Mouse (Mus musculus): ENCODE measurements at regions not wholly inside any gene's neighbourhood (a gene's known extent, or its start where the extent isn't known, plus 50 kb on each side); places are given as distances from the start of the nearest gene placed in this dataset.

- no peak for DNase-seq (ENCODE audit: low spot score)
Observed at GRCm38 (mm10) chr6:14298167-14298566, 426.8 kb upstream of the 2610001J05Rik start.

GRCm38 (mm10) chr6:14297428-14297827 lies 426.1 kb upstream of the 2610001J05Rik start:
- DNase-seq (ENCODE audit: low spot score) = peak; percentile 4

GRCm38 (mm10) chr6:14290843-14291242 lies 419.5 kb upstream of the 2610001J05Rik start:
- DNase-seq (ENCODE audit: low spot score) = no peak

DNA sequence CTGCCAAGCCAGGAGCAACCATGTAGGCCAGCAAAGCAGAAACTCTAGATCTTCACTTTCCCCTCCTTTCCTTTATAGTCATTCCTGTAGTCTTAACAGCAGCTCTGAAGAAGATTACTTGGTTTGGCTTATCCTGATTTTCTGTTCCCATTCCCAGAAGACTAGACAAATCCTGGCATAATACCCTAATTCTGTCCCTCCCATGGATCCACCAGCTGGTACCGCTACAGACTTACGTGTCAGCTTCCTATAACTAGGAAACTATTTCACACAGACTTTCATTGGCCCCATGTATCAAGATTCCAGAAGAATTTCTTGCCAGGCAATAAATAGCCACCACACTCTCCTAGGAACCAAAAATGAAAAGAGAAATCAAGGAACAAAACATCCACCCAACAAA lies 410.2 kb upstream of the 2610001J05Rik start:
- DNase-seq (ENCODE audit: low spot score) = no peak

GRCm38 (mm10) chr6:14261941-14262340 lies 390.6 kb upstream of the 2610001J05Rik start:
- DNase-seq (ENCODE audit: low spot score) = no peak

DNA sequence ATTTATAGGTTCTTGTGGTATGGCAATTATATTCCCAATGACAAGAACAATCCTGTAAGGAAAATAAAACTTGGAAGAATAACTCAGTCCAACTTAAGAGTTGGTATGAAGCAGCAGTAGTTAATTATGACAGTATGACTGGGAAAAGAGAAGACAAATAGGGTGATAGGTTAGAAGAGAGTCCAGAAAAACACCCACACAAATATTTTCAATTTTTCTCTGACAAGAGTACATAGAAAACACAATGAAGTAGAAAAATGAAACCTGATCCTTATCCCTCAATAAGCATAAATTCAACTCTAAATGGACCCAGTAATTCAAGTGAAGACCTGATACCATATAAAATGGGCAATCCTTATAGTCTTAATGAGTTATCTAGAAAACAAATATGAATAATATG lies 369.0 kb upstream of the 2610001J05Rik start:
- DNase-seq (ENCODE audit: low spot score) = no peak

- DNase-seq (ENCODE audit: low spot score) = no peak
Observed at GRCm38 (mm10) chr6:14239151-14239550, 367.8 kb upstream of the 2610001J05Rik start.

- DNase-seq (ENCODE audit: low spot score) = no peak
Observed at GRCm38 (mm10) chr6:14230823-14231222, 359.5 kb upstream of the 2610001J05Rik start.

DNA sequence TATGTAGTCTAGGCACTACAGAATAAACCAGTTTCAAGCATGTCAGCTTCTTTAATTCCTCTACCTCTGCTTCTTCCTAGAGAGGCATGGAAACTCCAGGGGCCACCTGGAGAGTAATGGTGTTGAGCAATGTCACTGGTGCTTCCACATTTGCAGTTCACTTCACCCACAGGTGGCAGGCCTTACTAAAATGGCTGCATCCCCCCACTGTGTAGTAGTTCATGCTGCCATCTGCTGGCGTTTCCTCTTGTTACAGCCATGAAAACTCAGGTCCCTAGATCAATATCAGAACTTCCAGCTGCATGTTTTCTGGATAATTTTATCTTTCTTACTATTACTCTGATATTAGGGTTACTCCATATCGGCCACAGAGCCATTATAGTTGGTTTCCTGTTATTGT lies 336.2 kb upstream of the 2610001J05Rik start:
- no peak for DNase-seq (ENCODE audit: low spot score)

DNA sequence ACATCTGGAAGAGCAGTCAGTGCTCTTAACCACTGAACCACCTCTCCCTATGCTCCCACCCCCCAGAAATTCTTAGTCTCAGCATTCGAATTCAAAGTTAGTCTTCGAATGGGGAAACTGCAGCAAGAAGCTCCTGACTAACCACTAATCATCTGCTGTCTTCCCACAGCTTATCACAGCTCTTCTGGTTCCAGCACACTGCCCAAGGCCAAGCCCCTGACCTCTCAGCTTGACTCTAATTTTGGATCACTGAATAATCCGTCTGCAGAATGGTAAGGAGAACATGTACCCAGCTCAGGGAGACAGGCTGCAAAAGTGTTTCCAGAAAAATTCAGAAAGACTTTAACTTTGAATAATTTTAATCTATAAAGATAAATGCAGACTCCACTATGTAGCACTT lies 325.8 kb upstream of the 2610001J05Rik start:
- DNase-seq (ENCODE audit: low spot score) = peak; percentile 14

GRCm38 (mm10) chr6:14195351-14195750 lies 324.0 kb upstream of the 2610001J05Rik start:
- no peak for DNase-seq (ENCODE audit: low spot score)

DNA sequence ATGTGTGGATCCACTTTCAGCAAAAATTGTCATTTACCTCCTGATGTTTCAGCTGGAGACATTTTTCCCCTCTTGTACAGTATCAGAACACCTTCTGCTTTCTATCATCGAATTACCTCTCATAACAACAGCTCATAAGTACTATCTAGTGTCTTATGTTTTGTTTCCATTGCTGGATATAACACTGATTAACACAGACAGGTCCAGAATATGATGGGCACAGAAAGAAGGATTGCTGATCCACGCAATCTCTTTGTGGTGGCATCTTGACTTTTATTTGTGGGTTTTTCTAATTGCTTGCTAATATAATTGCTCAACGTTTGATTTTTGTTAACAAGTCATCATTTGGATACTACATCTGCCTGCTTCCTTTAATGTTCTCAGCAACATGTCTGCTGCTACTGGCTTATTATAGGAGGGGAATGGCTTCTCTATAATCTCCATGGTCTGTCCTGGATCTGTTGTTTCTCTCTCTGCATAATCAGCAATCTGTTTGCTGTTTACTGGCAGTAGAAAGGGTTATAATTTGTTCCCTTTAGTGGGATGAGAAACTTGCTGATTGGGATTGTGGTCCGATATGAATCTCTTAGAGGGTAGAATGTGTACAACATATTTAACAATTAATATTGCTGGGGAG lies 320.2 kb upstream of the 2610001J05Rik start:
- no peak for DNase-seq (ENCODE audit: low spot score)

GRCm38 (mm10) chr6:14185921-14186420 lies 314.7 kb upstream of the 2610001J05Rik start:
- no peak for DNase-seq (ENCODE audit: low spot score)

- no peak for DNase-seq (ENCODE audit: low spot score)
Observed at GRCm38 (mm10) chr6:14147370-14147769, 276.1 kb upstream of the 2610001J05Rik start.

DNA sequence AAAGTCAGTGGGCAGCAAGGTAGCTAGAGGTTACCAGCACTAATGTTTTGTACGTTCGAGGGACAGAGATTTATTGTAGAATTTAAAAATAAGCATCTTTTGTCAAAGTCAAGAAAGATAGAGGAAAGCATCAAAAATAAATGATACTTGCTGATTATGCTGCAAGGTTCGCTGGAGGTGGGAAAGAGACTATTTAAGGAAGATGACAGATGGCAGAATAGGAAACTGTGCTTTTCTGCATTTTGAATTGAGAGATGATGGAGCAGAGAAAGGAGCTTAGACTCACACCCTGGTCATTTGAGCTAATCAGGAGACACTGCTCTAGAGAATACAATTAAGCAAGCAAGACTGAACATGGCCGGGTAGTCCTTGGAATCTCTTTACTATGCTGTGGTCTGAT lies 275.1 kb upstream of the 2610001J05Rik start:
- no peak for DNase-seq (ENCODE audit: low spot score)

DNA sequence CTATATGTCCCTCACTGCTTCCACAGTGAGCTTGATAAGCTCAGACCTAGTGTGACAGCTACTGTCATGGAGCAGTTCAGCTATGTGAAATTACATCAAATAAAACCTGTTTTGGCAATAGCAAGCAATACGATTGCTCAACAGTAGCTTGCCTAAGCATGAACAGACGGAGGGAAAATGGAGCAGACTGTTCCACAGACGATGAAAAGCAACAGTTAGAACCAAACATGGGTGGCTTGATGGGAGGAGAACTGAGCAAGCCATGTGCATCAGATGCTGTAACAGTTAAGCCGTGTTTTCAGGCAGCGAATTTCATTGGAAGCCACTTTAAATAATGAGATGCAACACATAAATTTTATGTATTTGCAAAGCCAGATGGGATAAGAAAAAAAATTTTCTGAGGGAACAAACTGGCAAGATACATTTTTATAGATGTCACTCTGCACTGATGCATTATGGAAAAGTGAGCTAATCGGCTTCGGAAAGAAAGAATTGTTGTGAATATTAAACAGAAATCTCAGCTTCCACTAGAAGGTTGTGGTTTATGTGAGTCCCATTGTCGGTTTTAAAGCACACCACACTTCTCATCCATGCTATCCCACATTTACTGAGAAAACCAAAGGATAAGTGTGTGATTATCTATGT lies 270.9 kb upstream of the 2610001J05Rik start:
- DNase-seq (ENCODE audit: low spot score) = no peak

GRCm38 (mm10) chr6:14130392-14131144 lies 259.2 kb upstream of the 2610001J05Rik start:
- DNase-seq (ENCODE audit: low spot score) = no peak

DNA sequence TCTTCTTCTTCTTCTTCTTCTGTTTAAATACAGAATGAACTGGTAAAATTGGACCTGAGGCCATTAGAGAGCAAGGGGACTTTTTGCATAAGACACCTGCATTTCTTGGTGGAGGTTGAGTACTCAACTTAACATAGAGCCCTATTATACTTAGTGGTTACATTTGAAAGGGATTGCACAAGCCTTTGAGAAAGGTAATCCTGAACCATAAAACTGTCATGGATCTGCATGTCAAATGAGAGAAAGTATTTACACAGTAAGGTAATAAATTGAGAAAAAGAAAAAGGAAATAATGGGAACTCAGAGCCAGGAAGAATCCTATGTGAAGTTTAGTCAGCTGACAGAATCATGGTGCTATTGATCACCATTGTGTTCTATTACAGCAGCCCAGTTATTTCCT lies 258.1 kb upstream of the 2610001J05Rik start:
- DNase-seq (ENCODE audit: low spot score) = no peak

- no peak for DNase-seq (ENCODE audit: low spot score)
Observed at GRCm38 (mm10) chr6:14122311-14122710, 251.0 kb upstream of the 2610001J05Rik start.

- DNase-seq (ENCODE audit: low spot score) = no peak
Observed at GRCm38 (mm10) chr6:14121479-14121878, 250.2 kb upstream of the 2610001J05Rik start.

DNA sequence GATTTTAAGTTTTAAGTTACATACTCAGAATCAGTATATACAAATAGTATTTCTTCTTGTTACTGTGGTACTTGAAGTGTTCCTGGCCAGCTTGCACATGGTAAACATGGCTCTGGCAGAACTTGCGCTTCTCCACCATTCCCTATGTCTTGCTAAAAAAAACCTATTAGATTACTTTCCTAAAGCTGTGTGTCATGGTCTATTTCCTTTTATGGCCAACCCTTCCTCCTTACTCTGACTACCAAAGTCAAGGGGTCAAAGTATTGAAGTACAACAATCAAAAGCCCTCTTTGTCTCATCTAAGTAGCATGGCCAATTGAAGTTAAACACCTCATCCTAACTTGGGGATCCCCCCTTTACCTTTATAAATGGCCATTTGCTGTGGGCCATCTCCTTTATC lies 223.6 kb upstream of the 2610001J05Rik start:
- no peak for DNase-seq (ENCODE audit: low spot score)

DNA sequence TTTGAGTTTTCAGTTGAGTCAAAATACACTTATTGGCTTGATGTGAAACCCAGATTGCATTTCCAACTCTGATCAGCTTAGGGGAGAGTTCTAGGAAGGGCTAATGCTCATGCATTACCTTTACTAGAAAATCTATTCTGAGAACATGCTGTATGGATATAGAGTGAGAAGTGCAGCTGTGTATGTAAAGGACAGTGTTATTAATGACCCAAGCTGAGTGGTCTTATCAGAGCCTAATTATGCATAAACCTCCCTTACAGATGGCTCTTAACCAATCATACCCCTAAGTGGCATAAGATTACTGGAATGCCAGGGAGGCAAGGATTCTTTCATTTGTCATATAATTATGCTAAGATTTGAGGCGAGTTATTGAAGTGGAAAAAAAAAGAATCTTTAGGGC lies 210.6 kb upstream of the 2610001J05Rik start:
- DNase-seq (ENCODE audit: low spot score) = no peak

DNA sequence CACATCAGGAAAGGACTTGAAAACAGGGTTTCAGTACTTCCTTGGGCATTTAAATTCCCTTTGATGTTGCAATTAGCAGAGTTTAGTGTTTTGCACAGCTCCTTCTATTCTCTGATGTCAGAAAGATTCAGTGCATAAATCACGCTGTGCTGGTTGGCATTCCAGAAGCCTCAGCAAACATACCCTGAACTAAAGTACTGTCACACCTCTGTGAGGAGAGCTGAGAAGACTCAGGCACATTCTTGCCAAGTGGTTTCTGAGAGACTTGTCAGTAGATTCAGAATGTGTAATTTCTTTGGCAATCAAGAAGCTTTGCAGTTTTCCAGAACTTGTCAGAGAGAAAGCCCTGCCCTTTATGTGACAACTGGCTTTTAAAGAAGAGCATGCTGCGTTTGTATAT lies 192.4 kb upstream of the 2610001J05Rik start:
- DNase-seq (ENCODE audit: low spot score) = no peak

Data from heart, adult 8-10 months (tissue).